Mouse (Mus musculus) c-Kit-negative CD71-positive TER-119-positive erythroid progenitor cells, embryonic 14.5 days (primary cell): ENCODE data around the gene Thegl.
A peak's percentile ranks its signal among the peaks of the same experiment; 100 is the strongest.
"Not testable (repeated sequence)": the region's sequence is repeated elsewhere in the genome, so short reads cannot be mapped to it uniquely, and the experiment has no call there.

ENCODE experiments used
- DNase-seq: peaks from one replicate; pipeline ENCODE4 v3.0.0-alpha.2; 2013; ENCODE audit warnings: low read depth, low spot score

Thegl gene

DNA sequence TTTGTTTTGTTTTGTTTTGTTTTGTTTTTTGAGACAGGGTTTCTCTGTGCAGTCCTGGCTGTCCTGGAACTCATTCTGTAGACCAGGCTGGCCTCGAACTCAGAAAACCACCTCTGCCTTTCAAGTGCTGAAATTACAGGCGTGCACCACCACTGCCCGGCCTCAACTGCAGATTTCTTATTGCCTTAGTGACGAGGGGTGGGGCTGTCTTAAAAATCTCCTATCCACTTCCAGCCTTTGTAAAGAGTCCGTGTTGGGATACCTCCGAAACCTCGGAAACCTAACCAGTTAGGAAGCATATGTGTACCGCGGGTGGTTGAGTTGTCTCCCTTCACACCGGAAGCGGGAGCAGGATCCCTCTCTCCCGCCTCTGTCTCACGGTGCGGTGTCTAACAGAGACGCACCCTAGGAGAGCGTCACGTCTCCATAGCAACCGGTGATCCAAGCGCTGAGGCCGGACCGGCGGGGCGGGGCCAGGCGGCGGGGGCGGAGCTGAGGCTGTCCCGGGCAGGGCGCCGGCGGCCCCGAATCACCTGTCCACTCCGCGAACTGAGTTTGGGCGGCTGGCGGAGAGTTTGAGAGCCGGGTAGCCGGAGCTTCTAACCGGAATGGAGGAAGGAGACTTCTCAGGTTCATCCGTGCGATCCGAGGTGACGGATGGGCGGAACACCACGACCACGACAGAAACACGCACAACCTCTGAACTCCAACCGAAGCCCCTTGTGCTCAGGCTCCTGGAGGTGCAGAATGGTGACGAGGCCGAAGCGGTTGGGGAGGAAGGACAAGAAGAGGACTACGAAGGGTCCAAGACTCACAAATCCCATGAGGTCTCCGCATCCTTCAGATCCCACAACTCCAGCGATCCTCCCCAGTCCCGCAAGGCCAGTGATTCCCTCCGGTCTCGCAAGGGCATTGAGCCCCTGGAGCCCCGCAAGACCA, at the start of gene Thegl:
Gene Thegl (plus strand): TSS at position 480 of the 939 bp plus-strand sequence.
- peak; percentile 92 for DNase-seq

DNA sequence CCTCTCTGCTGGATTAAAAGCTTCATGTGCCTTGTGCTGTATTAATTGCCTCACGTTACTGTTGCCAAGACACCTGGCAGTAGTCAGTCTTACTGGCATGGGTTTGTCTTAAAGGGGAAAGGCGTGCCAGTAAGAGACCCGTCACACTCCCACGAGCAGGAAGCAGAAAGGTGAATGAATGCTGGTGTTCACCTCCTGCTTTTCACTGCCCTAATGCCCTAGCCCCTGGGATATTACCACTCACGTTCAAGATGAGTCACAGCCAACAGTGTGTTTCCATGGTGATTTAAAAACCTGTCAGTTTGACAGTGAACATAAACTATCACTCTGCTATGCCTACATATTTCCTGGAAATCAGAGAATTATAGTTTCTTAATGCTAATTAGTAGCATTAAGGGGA, 46.6 kb upstream of the Thegl start:
- DNase-seq: no peak

DNA sequence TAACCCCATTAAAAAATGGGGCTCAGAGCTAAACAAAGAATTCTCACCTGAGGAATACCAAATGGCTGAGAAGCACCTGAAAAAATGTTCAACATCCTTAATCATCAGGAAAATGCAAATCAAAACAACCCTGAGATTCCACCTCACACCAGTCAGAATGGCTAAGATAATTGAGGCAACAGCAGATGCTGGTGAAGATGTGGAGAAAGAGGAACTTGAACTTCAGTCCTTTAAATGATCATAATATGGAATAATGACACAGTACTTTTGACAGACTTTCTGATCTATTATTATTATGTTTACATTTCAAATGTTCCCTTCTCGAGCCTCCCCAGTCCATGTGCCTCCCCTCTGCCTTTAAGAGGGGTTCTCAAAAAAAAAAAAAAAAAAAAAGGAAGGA, 44.7 kb upstream of the Thegl start:
- not testable (repeated sequence) for DNase-seq

DNA sequence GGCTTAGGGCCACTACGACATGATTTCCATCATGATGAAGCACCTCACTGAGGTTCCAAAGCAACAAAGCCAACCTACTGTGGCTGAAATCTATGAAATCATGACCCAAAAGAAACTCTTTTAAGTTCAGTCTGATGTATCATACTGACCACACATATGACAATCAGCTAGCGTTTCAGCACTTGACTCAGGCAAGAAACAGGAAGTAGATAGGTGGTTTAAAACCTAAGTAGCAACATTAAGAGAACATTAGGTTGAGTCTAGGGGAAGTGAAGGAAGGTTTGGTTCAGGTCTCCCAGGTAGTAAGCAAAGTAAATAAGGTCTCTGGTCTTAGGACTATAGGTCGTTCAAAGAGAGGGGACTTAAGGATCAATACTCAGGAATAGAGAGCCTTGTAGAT, 42.3 kb upstream of the Thegl start:
- no peak for DNase-seq

DNA sequence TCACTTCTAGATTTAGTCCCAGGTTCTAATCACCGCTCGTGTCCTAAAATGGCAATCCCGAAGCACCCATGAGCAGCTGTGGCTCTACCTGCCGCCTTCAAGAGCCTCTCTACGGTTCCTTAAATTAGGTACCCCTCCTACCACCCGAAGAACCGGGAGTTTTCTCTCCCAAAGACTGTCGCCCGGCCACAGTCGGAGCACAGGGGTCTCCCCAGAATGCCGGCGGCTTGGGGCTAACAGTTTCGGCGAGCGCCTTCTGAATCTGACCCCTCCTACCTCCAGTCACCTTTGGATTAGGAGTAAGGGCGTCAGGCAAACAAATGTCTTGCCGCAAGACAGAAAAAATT, 41.6 kb upstream of the Thegl start:
- DNase-seq: no peak

DNA sequence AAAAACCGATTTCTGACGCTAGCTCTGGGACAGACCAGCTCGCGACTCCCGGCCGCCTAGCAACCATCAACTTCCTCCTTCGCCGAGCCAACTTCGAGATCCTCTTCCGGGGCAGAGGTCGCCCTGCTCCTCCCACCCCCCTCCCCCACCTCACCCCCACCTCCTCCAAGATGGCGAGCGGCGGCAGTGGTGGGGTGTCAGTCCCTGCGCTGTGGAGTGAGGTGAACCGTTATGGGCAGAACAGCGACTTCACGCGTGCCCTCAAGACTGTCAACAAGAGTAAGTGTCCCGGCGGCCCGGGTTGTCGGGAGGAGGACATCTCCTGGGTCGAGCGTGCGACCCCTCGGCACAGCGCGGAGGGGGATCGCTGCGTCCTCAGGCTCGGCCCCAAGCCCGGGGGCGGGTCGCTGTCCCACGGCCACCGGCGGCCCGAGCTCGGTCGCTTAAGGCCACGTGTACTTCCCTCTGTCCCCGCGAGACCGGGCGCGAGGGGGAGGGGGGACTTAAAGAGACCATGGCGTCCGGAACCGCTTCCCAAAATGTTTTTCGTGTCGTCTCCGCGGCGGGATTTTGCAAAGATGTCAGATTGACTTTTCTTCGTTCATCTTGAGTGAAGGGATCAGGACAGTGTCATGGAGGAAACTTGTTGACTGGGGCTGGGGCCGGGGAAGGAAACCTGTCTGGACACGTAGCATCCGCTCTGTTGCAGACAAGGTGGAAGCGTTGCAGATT, 41.1 kb upstream of the Thegl start, which contains the start of gene Srp72:
Gene Srp72 (plus strand): TSS at position 130 of the 732 bp plus-strand sequence.
- DNase-seq: peak; percentile 65

DNA sequence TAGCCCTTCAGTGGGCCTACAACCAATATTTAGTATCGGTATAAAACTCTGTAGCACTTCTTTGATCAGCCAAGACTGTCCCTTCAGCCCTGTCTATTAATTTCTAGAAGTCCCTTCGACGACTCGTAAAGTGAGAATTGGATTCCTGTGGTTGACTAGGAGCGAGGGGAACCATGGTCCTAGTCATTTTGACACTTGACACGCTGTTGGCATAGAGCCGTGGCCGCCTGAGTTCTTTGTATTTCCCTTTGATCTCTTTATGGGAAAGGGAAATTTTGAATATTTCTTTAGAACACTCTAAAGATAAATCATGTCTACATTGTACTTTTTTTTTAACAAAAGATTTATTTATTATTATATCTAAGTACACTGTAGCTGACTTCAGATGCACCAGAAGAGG, 40.1 kb upstream of the Thegl start:
- DNase-seq: no peak

DNA sequence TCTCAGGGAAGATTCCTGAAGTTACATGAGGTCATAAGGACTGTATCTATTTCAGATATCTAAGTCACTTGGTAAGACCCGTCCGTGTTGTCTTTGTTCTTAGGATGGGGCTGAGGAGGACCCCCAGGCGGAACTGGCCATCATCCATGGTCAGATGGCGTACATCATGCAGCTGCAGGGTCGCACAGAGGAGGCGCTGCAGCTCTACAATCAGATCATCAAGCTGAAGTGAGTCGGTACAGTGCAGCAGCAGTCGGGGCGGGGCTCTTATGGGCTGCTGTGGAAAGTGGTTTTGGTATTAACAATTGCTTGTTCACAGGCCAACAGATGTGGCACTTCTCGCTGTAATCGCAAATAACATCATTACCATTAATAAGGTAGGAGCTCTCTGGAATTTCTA, 31.8 kb upstream of the Thegl start:
- no peak for DNase-seq

DNA sequence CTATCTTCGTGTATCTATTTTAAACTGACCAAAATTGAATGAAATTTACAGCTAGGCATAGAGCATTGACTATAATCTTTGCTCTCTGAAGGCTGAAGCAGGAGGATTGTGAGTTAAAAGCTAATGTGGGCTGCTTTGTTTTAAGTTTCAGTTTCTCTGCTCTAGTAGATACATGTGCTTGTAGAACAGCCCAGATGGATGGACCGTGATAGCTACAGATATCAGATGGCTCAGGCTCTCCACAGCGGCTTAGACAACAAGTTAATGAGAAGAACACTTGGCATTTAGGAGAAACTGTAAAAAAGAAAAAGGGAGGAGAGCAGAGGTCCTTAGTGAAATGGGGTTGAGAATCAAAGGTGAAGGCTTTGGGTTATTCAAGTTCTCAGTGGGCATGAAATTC, 25.0 kb upstream of the Thegl start:
- DNase-seq: no peak

DNA sequence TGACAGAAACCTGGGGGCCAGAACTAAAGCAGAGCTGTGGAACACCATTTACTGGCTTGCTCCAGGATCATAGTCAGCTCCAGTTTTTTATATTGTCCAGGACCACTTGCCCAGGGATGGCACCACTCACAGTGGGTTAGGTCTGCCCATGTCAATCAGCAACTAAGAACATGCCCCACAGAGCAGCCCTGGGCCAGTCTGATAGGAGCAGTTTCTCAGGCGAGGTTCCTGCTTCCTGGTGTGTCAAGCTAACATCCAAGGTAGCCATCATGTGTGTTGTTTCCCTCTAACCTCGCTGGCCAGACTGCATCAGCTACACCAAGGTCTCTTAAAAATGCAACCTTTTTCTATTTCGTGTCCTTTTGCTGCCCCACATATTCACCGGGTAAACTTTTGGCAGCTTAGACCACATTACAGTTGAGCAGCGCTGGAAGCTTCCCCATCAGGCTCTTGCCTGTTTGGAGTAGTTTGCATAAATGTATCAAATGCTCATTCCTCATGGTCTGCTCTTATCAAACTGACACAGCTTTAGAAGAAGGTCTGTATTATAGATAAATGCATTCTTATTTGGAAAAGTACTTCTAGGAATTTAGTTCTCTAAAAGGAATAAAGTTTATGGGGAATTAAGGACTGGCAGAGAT, 22.5 kb upstream of the Thegl start:
- peak; percentile 42 for DNase-seq

DNA sequence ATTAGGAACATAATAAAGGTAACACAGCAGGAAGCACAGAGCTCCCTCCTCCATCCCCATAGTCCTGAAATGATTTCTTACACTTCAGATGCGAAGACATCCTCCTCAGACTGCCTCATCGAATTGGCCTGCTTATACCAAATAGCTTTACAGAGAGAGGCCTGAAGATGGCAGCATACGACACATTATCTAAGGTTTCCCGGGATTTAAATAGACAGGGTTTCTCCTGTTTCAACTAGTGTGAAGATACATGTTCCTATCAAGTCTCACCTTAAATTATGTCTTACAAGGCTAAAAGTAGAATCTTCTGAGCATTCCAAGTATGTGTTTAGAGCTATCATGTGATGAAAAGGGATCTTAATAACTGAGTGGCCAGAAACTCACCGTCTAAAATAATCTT, 17.4 kb upstream of the Thegl start:
- no peak for DNase-seq

DNA sequence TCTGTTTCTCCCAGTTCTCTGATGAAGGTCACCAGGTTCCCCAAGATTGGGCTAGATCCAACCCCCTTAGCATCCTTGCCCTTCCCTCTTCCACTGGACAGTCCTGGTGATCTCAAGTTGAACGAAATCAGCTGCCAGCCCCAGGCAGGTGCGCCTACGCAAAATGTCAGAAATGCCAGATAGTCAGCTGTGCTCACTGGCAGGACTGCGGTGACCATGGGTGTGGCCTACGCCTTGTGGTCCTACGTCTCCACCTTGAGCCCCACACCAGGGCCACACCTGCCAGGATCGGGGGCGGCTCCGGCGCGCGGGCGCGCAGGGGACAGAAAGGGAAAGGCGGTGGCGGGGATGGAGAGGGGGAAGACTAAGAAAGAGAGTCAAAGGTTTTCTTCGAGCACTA, 14.6 kb upstream of the Thegl start:
- DNase-seq: no peak

DNA sequence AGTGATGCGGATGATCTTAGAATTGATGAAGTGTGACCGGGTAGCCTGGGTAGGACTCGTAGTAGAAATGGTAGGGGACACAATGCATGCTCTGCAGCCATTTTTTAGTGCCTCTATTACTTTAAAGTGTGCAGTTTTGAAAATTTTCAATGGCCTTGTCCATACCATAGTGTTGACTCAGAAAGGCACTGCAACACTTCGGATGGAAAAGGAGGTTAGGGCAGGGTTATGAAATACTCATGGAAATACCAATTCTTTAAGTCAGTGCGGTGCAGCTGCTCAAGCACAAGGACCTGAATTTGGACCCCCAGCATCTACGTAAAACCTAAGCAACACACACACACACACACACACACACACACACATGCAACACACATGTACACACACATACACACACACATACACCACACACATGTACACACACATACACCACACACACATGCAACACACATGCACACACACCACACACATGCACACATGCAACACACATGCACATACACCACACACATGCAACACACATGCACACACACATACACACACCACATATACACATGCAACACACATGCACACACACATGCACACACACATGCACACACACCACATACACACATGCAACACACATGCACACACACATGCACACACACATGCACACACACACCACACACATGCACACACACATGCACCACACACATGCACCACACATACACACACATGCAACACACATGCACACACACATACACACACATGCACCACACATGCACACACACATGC, 11.6 kb upstream of the Thegl start, which contains the start of gene Arl9:
Gene Arl9 (plus strand): TSS at position 5 of the 771 bp plus-strand sequence.
- no peak for DNase-seq

DNA sequence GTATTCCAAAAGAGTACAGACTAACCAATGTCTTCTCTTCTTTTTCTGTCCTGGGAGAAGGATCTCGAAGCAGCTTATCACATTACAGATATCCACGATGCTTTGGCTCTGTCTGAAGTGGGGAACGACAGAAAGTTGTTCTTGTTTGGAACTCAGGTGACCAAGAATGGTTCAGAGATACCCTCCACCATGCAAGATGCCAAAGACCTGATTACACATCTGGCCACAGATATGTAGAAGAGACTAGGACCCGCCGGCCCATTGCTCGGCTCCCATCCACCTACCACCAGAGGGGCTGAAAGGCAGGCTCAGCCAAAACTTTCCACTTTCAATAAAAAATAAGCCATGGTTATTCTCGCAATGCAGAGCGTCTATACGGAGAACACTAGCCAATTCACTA, 5.5 kb upstream of the Thegl start:
- no peak for DNase-seq

DNA sequence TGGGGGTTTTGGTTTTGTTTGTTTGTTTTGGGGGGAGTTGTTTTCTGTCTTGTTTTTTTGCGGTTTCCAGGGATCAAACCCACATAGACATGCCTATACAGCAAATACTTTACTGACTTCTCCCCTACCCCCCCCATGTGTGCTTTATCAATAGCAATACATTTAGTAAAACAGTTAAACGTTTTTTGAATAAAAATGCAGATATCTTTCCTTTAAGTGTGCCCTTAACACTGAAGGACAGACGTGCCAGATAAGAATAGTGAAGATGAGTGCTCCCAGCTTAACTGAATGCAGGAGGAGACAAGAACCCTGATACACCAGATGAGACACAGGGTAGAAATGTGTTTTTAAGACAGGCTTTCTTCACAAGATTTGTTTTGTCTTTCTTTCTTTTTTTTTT, 4.7 kb upstream of the Thegl start:
- DNase-seq: no peak

DNA sequence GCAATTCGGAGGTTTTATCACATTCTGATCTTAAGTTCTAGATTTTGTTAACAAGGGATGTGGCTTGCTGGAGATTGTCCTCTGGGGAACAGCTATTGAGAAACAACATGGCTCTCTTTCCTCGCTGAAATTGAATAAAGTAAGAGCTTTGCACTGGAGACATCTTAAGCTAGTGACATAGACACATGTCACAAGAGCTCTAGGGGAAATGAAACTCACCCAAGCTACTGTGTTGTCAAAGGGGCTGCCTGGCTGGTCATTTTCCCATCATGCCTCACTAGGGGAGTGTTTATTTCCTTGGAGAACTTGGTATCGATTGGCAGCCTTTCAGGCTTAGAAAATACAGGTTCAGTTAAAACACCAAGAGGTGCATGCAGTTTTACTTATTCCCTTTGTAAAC, 2.7 kb upstream of the Thegl start:
- DNase-seq: no peak

DNA sequence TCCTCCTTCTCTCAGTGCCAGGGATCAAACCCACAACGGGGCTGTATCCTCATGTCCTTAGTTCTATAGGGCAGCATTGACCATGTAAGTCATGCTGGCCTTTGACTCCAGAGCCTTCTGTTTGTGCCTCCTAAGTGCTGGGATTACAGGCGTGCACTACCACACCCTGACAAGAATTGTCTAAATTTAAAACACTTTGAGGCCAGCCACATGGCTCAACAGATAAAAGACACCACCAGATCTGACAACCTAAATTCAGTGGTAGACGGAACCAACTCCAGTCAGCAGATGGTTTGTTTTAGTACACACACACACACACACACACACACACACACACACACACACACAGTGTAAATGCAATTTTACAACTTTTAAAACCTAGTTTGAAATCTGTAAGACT, 12.2 kb downstream of the Thegl start:
- DNase-seq: no peak

DNA sequence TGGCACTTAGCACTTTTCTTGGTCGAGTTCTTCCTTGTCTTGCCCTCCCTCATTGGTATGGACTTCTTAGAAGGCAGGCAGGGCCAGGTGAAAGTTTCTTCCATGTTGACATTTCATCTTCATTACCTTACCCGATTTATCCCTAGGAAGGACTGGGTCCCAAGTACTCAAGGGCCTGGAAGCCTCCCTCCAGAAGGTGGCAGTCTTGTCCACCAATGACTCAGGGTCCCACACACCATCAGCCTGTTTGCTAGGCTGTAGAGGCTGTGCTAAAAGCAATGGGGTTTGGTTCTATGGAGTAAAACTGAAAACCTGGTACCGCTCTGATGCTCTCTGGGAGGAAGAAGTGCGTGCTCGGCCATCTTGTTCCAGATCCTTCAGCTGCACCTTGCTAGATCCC, 13.9 kb downstream of the Thegl start:
- DNase-seq: no peak

DNA sequence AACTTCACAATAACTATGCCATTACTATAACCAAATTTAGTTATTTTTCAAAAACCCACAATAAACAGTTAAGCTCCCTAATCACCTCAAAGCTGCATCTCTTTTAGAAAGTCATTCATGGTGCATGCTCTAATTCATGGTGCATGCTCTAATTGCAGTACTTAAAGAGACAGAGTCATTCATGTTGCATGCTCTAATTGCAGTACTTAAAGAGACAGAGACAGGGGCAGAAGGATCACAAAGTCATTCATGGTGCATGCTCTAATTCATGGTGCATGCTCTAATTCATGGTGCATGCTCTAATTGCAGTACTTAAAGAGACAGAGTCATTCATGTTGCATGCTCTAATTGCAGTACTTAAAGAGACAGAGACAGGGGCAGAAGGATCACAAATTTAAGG, 19.3 kb downstream of the Thegl start:
- DNase-seq: not testable (repeated sequence)

DNA sequence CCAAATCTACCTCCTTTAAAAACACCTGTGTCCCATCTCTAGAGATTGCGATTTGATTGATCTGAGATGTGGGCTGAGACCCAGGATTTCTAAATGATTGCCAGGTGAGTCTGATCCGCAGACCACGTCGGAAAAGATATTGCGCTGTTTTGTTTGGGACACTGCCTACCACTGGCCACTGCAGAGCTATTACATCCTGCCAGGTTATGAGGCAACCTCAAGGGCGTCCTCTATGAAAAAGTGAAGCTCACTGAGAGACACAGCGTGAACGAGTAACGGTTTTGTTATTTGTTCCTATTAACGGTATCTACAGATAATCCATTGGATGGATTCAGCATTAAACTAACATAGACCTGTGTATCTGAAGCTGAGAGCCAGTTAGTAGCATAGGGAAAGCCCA, 22.6 kb downstream of the Thegl start:
- no peak for DNase-seq

DNA sequence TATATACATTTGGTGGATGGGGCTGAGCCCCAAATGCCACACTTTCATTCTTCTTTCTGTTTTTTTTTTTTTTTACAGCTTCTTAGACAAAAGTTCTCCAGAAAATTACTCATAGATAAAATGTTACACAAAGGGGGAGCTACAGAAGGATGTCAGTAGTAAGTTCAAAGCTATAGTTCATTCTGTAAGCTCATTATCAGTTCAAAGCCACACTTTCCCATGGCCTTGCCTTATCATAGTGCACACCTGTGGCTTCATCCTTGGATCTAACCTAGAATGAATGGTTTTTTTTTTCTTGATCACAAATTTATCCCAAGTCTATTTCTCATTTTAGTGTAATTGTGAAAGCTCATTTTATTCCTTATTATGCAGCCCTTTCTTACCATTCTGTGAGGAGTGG, 23.6 kb downstream of the Thegl start:
- DNase-seq: no peak

DNA sequence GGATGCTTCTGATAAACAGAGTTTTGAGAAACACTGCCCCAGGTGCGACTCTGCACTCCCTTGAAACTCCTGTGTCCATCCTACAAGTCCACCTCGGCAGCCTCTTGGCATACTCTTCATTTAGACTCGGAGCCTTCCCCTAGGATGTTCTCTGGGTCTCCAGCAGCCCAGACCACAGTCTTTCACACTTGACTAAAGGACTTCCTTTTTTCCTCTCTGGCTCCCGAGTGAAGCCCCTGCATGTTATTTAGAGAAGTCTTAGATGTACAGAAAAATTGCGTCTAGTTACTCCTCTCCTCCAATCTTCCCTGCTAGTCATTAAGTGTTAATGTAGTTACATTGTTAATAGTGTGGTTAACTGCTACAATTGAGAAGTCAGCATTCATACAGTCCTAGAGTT, 28.5 kb downstream of the Thegl start:
- DNase-seq: no peak
